Mouse (Mus musculus): ENCODE data around the gene Sptlc2.

The Sptlc2 gene

GRCm38 (mm10) chr12:87394316-87394715 lies 6.2 kb upstream of the Sptlc2 start:
- DNase-seq, result peak; percentile 50 to 63

- peak; percentile 41 to 66 for DNase-seq
These were observed 5.4 kb upstream of the Sptlc2 start for GRCm38 (mm10) chr12:87393447-87394145.

- no peak for DNase-seq
These were observed 3.2 kb upstream of the Sptlc2 start for GRCm38 (mm10) chr12:87391355-87391754.

- no peak for DNase-seq
These were observed 1.1 kb upstream of the Sptlc2 start for GRCm38 (mm10) chr12:87389231-87389630.

GRCm38 (mm10) chr12:87387171-87388121 lies 709 bp downstream of the Sptlc2 start:
- peak; percentile 28 to 57 for DNase-seq

- no peak for DNase-seq
These were observed 3.1 kb downstream of the Sptlc2 start for GRCm38 (mm10) chr12:87385051-87385450.

- DNase-seq, result no peak
These were observed 6.8 kb downstream of the Sptlc2 start for GRCm38 (mm10) chr12:87381380-87381682.

- peak; percentile 15 to 46 for DNase-seq
These were observed 7.4 kb downstream of the Sptlc2 start for GRCm38 (mm10) chr12:87380586-87381379.

- no peak for DNase-seq
These were observed 8.7 kb downstream of the Sptlc2 start for GRCm38 (mm10) chr12:87379496-87379895.

GRCm38 (mm10) chr12:87374159-87374558 lies 14.0 kb downstream of the Sptlc2 start:
- no peak for DNase-seq

- DNase-seq, result no peak
These were observed 18.8 kb downstream of the Sptlc2 start for GRCm38 (mm10) chr12:87369319-87369718.

GRCm38 (mm10) chr12:87368092-87368491 lies 20.1 kb downstream of the Sptlc2 start:
- DNase-seq, result no peak

- DNase-seq, result no peak
These were observed 22.5 kb downstream of the Sptlc2 start for GRCm38 (mm10) chr12:87365676-87366075.

- DNase-seq, result no peak
These were observed 26.0 kb downstream of the Sptlc2 start for GRCm38 (mm10) chr12:87362111-87362510.

- no peak for DNase-seq
These were observed 40.1 kb downstream of the Sptlc2 start for GRCm38 (mm10) chr12:87348029-87348428.

GRCm38 (mm10) chr12:87347511-87347910 lies 40.6 kb downstream of the Sptlc2 start:
- peak in 1 of 2 experiments; percentile 30 for DNase-seq

- no peak for DNase-seq
These were observed 45.0 kb downstream of the Sptlc2 start for GRCm38 (mm10) chr12:87343084-87343605.

GRCm38 (mm10) chr12:87338082-87338481 lies 50.1 kb downstream of the Sptlc2 start:
- no peak for DNase-seq

GRCm38 (mm10) chr12:87334886-87335285 lies 53.3 kb downstream of the Sptlc2 start:
- DNase-seq, result peak in 1 of 2 experiments; percentile 28

- DNase-seq, result no peak
These were observed 54.4 kb downstream of the Sptlc2 start for GRCm38 (mm10) chr12:87333794-87334193.

GRCm38 (mm10) chr12:87332511-87332910 lies 55.6 kb downstream of the Sptlc2 start:
- peak in 1 of 2 experiments; percentile 42 for DNase-seq

- no peak for DNase-seq
These were observed 56.2 kb downstream of the Sptlc2 start for GRCm38 (mm10) chr12:87331908-87332307.

GRCm38 (mm10) chr12:87331053-87331456 lies 57.1 kb downstream of the Sptlc2 start:
- DNase-seq, result peak; percentile 5 to 32

All from kidney, postnatal 25 days (tissue).